Mouse (Mus musculus): ENCODE measurements at regions not wholly inside any gene's neighbourhood (a gene's known extent, or its start where the extent isn't known, plus 50 kb on each side); places are given as distances from the start of the nearest gene placed in this dataset.
A peak's percentile ranks its signal among the peaks of the same experiment; 100 is the strongest.

- DNase-seq (ENCODE audit: extremely low spot score in 1 of 2, low spot score in 1 of 2) = no peak
These were observed 225.4 kb upstream of the Pdzrn3 start for GRCm38 (mm10) chr6:101603083-101603482.

- no peak for DNase-seq (ENCODE audit: extremely low spot score in 1 of 2, low spot score in 1 of 2)
These were observed 219.3 kb upstream of the Pdzrn3 start for GRCm38 (mm10) chr6:101596995-101597394.

GRCm38 (mm10) chr6:101593782-101594641, 216.3 kb upstream of the Pdzrn3 start:
- DNase-seq (ENCODE audit: extremely low spot score in 1 of 2, low spot score in 1 of 2) = peak in 1 of 2 experiments; percentile 16

- DNase-seq (ENCODE audit: extremely low spot score in 1 of 2, low spot score in 1 of 2) = no peak
These were observed 208.2 kb upstream of the Pdzrn3 start for GRCm38 (mm10) chr6:101585871-101586270.

GRCm38 (mm10) chr6:101580824-101581223, 203.1 kb upstream of the Pdzrn3 start:
- DNase-seq (ENCODE audit: extremely low spot score in 1 of 2, low spot score in 1 of 2) = no peak

GRCm38 (mm10) chr6:101556096-101556495, 178.4 kb upstream of the Pdzrn3 start:
- no peak for DNase-seq (ENCODE audit: extremely low spot score in 1 of 2, low spot score in 1 of 2)

GRCm38 (mm10) chr6:101554965-101555604, 177.4 kb upstream of the Pdzrn3 start:
- no peak for DNase-seq (ENCODE audit: extremely low spot score in 1 of 2, low spot score in 1 of 2)

- DNase-seq (ENCODE audit: extremely low spot score in 1 of 2, low spot score in 1 of 2) = peak; percentile 22 to 23
These were observed 173.0 kb upstream of the Pdzrn3 start for GRCm38 (mm10) chr6:101550501-101551268.

- DNase-seq (ENCODE audit: extremely low spot score in 1 of 2, low spot score in 1 of 2) = no peak
These were observed 159.9 kb upstream of the Pdzrn3 start for GRCm38 (mm10) chr6:101537581-101537980.

- DNase-seq (ENCODE audit: extremely low spot score in 1 of 2, low spot score in 1 of 2) = peak in 1 of 2 experiments; percentile 46
These were observed 156.7 kb upstream of the Pdzrn3 start for GRCm38 (mm10) chr6:101534214-101535052.

GRCm38 (mm10) chr6:101532436-101532835, 154.7 kb upstream of the Pdzrn3 start:
- DNase-seq (ENCODE audit: extremely low spot score in 1 of 2, low spot score in 1 of 2) = no peak

- no peak for DNase-seq (ENCODE audit: extremely low spot score in 1 of 2, low spot score in 1 of 2)
These were observed 154.2 kb upstream of the Pdzrn3 start for GRCm38 (mm10) chr6:101531914-101532313.

- no peak for DNase-seq (ENCODE audit: extremely low spot score in 1 of 2, low spot score in 1 of 2)
These were observed 147.4 kb upstream of the Pdzrn3 start for GRCm38 (mm10) chr6:101525129-101525528.

- DNase-seq (ENCODE audit: extremely low spot score in 1 of 2, low spot score in 1 of 2) = no peak
These were observed 143.6 kb upstream of the Pdzrn3 start for GRCm38 (mm10) chr6:101521316-101521715.

- no peak for DNase-seq (ENCODE audit: extremely low spot score in 1 of 2, low spot score in 1 of 2)
These were observed 143.1 kb upstream of the Pdzrn3 start for GRCm38 (mm10) chr6:101520755-101521154.

- DNase-seq (ENCODE audit: extremely low spot score in 1 of 2, low spot score in 1 of 2) = no peak
These were observed 141.4 kb upstream of the Pdzrn3 start for GRCm38 (mm10) chr6:101518904-101519701.

GRCm38 (mm10) chr6:101517584-101517983, 139.9 kb upstream of the Pdzrn3 start:
- no peak for DNase-seq (ENCODE audit: extremely low spot score in 1 of 2, low spot score in 1 of 2)

- no peak for DNase-seq (ENCODE audit: extremely low spot score in 1 of 2, low spot score in 1 of 2)
These were observed 136.0 kb upstream of the Pdzrn3 start for GRCm38 (mm10) chr6:101513696-101514095.

GRCm38 (mm10) chr6:101502149-101502548, 124.5 kb upstream of the Pdzrn3 start:
- no peak for DNase-seq (ENCODE audit: extremely low spot score in 1 of 2, low spot score in 1 of 2)

Data from layer of hippocampus, postnatal 25 days (tissue).